Mouse (Mus musculus): ENCODE data around the gene Rtl1.
A peak's percentile ranks its signal among the peaks of the same experiment; 100 is the strongest.

Gene Rtl1

DNA sequence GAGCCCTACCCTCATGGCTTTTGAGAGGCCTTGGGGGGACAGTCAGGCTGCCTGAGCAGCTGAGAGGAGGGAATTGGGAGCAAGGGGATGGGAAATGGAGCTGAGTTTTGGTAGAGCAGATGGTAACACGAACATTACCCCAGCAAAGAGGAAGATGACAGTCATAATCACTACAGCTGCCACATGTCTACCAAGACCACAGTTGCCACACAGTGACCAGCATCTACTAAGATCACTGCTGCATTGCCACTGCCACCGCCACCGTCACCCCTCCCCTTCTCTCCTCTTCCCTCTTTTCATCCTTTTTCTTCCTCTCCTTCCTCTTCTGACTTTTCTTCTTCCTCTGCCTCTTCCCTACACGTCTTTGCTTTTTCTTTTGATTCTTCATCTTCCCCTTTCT lies 27.9 kb downstream of the Rtl1 start:
- DNase-seq (ENCODE audit: low read depth), result no peak

DNA sequence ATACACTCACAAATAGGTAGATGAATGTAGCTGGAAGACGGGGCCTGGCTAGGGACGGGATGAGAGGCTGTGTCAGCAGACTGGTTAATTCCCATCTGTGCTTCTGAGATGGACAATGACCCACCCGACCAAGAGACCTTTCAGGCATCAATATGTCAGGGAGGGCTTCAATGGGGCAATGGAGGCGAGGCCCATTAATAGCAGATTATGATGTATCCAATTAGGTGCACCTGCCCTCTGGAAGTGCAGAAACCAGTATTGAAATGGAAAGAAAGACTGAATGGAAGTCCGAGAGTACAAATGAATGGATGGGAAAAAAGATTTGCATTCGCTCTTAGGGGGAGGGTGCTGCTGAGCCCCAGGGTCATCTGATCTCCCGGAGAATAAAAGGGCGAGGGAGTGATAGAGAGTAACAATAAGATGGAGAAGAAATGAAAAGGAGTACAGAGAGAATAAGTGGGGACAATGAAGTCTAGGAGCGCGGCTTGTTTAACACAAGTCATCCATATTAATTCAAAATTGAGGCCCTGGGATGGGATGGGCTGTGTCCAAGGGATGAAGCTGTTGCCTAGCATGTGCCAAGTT lies 39.9 kb downstream of the Rtl1 start:
- DNase-seq (ENCODE audit: low read depth), result no peak

DNA sequence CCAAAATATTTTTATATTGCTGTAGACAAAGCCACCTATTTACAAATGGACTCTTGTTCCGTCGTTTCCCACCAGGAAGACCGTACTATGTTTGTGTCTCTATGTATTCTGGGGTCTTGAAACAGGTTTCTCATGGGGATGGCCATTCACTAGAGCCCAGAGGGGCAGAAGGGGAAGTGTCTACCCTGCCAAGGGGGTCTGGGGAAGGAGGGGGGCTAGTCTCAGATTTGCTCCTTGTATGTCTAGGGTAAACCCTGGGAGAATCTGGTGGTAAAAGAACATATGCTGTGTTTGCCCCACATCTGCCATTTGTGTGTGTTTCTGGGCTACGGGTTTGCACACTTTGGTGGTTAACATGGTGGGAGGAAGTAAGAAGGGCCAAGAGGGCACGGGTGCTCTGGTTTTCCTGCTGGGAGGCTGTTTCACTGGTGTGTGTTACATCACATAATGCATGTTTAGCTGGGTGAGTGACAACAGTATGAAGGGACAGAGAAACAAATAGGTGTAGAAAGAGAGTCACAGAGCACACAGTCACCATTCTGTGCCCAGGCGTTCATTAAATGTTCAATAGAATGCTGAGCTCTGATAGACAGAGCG lies 41.1 kb downstream of the Rtl1 start:
- DNase-seq (ENCODE audit: low read depth), result no peak

DNA sequence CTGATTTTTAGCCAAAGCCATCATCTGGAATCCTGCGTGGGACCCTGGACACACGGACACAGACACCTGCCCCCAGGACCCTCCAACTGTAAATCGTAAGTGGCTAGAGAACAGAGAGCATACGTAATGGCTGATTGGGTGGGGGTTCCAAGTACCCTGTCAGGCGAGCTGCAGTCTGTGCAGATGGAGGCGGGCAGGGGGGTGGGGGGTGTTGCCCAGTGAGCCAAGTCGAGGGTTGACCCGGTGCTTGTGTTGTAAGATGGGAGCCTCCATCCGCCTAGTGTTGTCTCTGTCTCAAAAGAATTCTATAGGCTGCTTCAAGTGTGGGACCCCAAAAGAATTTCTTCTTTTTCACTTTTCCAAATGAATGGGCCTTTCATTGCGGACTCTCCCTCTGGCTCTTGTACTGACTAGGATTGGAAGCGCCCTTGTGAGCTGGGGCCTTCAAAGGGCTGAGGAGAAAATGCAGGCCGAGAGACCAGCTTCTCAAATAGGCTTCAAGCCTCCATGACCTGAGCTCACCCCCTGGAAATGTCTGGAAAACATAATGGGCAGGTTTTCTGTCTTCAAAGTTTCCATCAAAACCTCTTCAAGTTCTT lies 41.8 kb downstream of the Rtl1 start:
- no peak for DNase-seq (ENCODE audit: low read depth)

DNA sequence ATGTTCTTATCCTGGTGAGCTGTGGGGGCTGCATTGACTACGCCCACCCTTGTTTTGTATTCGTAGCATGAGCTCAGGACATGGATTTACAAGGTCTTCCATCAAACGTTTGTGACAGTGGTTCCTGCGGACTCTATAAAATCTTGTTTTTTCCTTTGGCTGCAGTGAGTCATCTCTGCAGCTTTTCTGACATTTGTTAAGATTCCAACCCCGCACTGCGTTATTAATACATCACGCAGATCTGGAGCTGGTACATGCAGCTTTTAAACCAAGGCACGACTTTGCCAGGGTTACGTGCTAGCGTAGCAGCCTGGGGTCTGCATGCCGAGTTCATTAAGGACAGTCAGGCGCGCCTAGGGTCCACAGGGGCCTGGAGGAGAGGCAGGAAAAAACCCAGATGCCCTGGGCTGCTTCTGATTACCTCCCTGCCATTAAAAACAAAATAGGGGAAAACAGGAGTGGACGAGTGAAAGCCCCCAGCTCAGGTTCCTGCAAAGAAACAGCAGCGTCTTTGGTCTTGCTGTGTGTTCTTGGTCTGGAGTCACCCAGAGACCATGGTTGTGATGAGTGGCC lies 44.2 kb downstream of the Rtl1 start:
- no peak for DNase-seq (ENCODE audit: low read depth)

DNA sequence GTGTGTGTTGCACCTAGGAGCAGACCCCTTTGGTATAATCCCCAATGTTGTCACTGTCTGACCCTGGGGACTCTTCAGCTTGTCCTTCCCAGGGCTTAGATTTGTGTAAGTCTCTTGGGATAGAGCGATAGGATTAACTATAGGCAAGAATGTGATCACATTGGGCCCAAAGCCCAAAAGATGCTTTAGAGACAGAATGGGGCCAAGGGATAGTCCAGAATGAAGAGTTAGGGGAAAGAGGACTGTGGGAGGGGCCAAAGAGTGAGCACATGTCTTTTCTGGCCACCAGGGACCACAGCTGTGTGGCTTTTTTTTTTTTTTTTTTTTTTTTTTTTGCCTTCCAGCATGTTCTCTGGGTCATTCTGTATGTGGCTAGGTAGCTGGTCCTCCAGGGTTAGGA lies 46.6 kb downstream of the Rtl1 start:
- no peak for DNase-seq (ENCODE audit: low read depth)

DNA sequence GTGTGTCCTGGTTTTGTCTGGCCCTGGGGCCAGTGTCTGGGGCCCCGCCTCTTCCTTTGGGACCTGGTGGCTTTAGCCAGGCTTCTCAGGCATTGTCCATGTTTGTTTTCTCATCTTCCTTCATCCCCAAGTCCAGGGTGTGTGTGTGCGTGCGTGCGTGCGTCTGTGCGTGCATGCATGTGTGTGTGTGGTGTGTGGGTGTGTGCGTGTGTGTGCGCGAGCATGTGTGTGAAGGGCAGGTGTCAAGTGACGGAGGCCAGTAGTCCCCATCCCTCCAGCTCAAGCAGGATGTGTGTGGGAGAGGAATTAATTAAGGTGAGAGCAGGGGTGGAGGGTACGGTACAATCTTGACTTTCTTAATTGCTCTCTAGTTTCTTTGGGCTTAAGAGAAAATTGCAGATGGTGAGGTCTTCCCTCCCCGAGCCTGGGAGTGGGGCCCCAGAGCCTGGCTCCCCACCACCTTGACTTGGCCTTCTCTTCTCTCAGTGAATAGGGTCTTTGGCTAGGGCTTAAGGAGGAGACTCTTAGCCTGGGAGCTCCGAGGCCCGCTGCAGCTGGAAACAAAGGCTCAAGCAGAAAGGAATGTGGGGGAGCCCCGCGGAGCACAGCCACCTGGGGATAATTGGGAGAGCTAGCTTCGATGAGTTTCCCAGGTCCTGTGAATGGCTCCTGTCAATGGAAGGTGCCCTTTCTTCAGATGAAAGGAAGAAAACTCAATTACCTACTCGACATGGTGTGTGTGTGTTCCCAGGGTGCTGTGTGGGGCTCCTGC lies 47.2 kb downstream of the Rtl1 start:
- DNase-seq (ENCODE audit: low read depth), result no peak

DNA sequence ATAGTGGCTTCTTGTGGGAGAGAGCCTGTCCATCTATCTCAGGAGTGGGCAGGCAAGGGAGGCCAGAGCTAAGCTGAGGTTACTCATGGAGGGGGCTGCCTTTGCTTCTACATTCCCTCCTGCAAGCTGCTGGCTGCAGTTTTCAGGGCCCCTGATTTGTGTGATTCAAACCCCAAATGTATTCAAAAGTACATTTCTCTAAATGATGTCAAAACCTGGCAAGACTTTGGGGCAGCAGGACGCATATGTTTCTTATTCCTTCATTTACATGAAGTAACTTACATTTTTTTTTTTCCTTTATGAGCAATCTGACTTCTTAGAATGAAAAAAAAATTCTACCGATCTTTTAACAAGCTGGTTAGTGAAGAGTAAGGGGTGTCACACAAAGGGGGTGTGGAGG lies 48.4 kb downstream of the Rtl1 start:
- DNase-seq (ENCODE audit: low read depth), result no peak

DNA sequence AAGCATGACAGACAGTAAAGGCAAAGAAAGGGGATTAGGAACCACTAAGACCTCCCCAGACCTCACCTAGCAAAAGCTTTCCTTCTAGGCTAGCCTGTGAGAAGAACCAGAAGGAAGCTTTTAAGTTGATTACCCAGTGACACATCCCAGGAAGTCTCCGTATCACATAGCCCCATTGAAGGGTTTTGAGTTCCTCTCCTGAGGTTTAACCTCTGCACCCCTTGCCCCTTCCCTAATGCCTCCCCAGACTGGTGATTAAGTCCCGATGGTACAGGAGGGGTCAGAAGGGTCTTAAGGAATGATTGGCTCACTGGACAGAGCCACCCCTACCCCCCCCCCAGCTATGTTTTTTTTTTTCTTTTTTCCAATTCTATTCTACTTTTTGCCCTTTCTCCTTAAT lies 53.0 kb downstream of the Rtl1 start:
- no peak for DNase-seq (ENCODE audit: low read depth)

DNA sequence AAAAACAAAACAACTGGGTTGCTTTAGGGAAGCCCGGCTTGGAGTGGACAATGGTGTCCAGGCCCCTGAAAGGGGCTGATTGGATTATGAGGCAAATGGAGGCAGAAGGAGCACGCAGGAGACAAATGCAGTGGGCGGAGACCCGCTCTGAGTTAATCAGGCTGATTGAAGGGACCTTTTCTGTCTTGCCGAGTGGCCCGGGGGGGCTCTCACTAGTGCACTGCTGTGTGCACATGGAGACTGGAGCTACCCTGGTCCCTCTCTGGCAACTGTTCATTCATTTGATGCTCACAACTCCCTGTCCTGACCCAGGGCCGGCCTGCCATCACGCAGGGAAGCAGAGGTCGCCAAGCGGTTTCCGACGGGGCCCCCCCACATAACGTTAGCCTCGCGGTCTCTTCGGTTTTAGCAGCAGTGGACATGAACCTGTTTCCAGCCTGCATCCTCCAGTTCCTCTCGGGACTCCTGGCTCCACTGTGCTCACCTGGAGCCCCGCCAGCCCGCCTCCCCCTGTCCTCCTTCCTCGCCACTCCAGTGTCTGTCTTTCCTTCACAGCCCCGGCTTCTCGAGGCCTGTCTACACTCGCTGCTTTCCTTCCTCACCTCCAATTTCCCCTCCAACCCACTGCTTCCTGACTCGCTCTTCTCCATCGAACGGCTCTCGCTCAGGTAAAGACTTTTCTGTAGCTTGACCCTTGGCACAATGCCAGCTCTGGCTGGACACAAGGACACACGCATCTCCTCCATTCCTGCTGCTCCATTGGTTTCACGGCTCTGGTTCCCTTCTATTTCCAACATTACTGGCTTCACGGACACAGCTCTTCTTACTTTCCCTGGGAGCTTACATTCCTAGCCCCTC lies 54.0 kb downstream of the Rtl1 start:
- no peak for DNase-seq (ENCODE audit: low read depth)

DNA sequence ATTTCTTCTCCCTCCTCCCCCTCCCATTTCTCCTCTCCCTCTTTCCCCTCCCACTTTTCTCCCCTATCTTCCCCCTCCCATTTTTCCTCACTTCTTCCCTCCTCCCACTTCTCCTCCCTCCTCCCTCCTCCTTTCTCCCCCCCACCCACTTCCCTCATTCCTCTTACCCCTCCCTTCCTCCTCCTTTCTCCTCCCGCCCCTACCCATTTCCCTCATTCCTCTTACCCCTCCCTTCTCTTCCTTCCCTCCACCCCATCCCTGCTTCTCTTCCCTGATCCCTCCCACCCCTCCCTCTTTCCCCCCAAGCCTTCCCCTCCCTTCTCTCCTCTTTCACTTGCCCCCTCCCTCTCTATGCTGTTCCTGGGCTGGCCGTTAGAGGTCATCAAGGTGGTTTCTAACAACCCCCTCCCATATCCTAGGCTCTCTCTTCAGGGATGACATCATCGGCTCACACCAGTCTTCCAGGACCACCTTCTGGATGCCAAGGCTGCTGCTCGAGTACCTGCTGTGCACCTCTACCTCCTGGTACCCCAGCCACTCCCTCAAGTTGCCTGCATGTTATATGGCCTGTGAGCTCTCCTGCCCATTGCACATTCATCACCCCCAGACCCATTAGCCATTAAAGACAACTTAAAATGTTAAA lies 56.7 kb downstream of the Rtl1 start:
- no peak for DNase-seq (ENCODE audit: low read depth)

DNA sequence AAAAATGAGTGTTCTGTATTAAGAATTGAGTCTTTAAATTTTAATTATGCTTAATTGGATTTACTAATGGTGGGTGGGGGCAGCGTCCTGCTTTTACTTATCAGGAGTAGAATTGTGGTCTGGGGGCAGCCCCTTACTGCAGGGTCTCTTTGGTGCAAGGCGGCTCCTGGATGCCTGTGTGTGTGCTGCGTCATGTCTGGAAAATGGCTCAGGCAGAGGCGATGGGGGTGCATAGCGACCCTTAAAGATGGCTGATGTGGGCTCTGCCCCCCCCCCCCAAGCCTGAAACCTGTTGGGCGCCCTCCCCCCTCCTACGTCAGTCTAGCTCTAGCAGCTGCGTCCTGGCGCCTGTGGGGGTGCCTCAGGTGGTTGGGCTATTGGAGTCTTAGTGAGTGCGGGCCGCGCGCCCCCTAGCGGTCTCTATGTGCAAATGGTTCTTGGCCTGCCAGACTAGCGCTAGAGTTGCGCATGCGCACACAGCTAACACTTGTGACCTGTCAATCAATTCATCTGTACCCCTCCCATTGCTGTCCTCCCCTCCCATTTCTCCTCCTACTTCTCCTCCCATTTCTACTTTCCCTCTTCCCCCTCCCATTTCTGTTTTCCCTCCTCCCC lies 57.4 kb downstream of the Rtl1 start:
- peak; percentile 57 for DNase-seq (ENCODE audit: low read depth)

DNA sequence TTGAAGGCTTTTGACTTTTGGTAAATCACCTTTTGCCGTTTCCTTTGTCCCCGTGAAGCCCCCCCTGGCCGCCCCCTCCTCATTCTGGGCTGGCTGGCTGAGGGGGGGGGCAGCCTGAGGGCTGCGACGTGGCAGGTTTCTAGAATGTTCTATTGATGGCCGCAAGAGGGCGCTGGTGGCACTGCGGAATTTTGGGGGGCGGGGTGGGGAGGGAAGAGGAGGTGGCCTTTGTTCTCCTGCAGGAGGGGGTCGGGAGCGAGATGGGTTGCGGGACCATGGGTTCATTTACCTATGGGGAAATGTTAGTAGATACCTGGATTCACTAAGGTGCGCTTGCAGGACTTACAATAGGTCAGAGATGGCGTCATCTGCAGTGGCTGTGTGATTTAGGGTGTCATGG lies 58.1 kb downstream of the Rtl1 start:
- DNase-seq (ENCODE audit: low read depth), result no peak

DNA sequence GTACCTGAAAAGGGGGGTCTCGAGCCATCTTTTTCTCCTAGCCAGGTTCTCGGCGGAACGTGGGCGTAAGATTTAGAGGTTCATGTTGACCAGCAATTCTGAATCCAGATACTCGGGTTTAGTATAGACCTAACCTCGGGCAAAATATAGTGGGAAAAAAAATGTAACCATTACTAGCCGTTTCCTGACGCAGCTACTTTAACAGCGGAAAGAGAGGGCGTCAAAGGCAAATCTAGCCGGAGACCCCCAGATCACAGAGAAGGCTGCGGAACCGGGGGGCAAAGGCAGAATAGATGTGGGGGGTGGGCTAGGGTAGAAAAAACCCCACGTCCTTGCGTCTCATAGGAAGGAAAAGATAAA lies 58.6 kb downstream of the Rtl1 start:
- DNase-seq (ENCODE audit: low read depth), result no peak

DNA sequence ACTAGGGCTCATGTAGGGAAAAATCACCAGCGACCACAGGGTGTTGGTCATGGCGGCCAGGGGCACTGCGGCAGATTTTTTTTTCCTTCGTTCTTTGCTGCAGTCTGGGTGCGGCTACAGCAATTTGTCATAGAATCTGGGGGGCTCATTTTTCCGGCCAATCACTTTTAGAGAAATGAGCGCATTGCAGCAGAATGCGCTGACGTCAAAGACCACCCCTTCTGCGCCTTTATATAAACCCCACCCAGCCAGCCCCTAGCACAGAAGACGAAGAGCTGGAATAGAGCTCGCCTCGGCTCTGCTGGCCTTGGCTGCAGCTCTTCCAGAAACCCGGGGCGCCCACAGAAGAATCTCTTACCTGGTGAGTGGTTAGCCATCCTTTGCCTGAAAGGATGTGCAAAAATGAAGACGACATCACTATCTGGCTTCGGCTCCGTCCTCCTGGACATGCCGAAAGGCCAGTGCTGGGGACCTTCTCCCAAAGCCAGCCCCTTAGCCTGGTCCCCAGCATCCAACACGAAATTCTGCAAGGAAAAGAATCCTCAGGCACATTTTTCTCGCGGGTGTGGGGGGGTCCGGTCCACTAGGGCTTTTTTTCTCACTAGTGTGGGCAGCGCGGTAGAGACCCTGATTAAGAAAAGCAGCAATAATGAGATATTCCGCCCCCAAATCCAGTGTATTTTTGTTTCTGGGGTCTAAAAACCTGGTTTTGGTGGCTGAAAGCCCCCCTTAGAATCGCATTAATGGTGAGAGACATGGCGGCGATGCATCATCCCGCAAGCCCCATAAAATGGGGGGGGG lies 59.2 kb downstream of the Rtl1 start:
- DNase-seq (ENCODE audit: low read depth), result no peak

DNA sequence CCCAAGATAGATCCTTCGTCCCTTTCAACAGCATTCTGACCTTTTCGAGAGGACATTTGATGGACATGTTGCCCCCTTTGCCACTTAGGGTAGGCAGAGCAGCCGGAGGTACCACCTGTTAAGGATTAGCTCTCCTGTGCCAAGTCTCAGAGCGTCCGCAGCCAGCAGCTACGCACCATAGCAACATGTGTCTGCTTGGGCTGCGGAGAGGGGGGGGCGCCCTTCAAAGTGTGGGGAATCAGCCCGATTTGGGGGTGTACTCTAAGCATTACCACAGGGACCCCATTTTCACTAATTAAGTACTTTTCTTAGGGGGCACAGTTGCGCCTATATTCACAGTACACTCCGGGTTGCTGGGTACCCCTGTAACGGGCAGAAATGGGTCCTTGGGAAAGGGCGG lies 60.2 kb downstream of the Rtl1 start:
- DNase-seq (ENCODE audit: low read depth), result no peak
